Mouse (Mus musculus) erythroblast, embryonic 14.5 days (primary cell): Measurements from ENCODE around the gene Ak5.

Experiments used
- GATA1 ChIP-seq: IDR thresholded peaks from 2 replicates; pipeline ENCODE4 v1.6.1; 2012; ENCODE audit warnings: low read length, inconsistent platforms, mixed read lengths
- TAL1 ChIP-seq: IDR thresholded peaks from 3 replicates; pipeline ENCODE4 v1.6.1; 2012; ENCODE audit warnings: low read length, inconsistent platforms, mixed read lengths

GRCm38 (mm10) chr3:152689105-152689504 lies 20.9 kb upstream of the Ak5 start:
- no peak for TF ChIP-seq GATA1
- TF ChIP-seq TAL1: no peak
